Mouse (Mus musculus): ENCODE results near the gene Rnf180. TPM values are rescaled to one million over a fixed set of nuclear protein-coding genes. Genes with fewer than 3 reads are reported as not detected.

The Rnf180 gene
- total RNA-seq, 2 experiments from 2014 or later = 0.62 to 0.83 TPM

GRCm38 (mm10) chr13:105256757-105257433 is 37.7 kb downstream of the Rnf180 start:
- intact Hi-C loops (cut with DNase I) = no loop called here
- DNase-seq = no peak

- DNase-seq = no peak
- intact Hi-C loops (cut with DNase I) = no loop called here
Observed at GRCm38 (mm10) chr13:105250767-105251166, 43.8 kb downstream of the Rnf180 start.

- intact Hi-C loops (cut with DNase I) = no loop called here
- DNase-seq = no peak
Observed at GRCm38 (mm10) chr13:105250264-105250663, 44.4 kb downstream of the Rnf180 start.

GRCm38 (mm10) chr13:105249599-105249998 is 45.0 kb downstream of the Rnf180 start:
- no peak for DNase-seq
- intact Hi-C loops (cut with DNase I) = no loop called here

GRCm38 (mm10) chr13:105247691-105248090 is 46.9 kb downstream of the Rnf180 start:
- intact Hi-C loops (cut with DNase I) = no loop called here
- DNase-seq = no peak

GRCm38 (mm10) chr13:105240810-105241209 is 53.8 kb downstream of the Rnf180 start:
- no peak for DNase-seq
- intact Hi-C loops (cut with DNase I) = loop anchor here (5.0 kb wide), 1 partner anchor 294 kb away; no protein-coding TSS in a partner anchor

- intact Hi-C loops (cut with DNase I) = no loop called here
- no peak for DNase-seq
Observed at GRCm38 (mm10) chr13:105227126-105227525, 67.5 kb downstream of the Rnf180 start.

GRCm38 (mm10) chr13:105224048-105224447 is 70.6 kb downstream of the Rnf180 start:
- intact Hi-C loops (cut with DNase I) = loop anchor here (5.0 kb wide), 1 partner anchor 172 kb away; the partner anchor contains the start of gene Rgs7bp
- DNase-seq = no peak

- peak; percentile 19 to 31 for DNase-seq
- intact Hi-C loops (cut with DNase I) = loop anchor here (1.0 to 5.0 kb wide), 2 partner anchors 171 to 275 kb away; partner anchors contain the start of gene Rgs7bp
Observed at GRCm38 (mm10) chr13:105223147-105223546, 71.5 kb downstream of the Rnf180 start.

- DNase-seq = no peak
- intact Hi-C loops (cut with DNase I) = loop anchor here (5.0 kb wide), 1 partner anchor 170 kb away; the partner anchor contains the start of gene Rgs7bp
Observed at GRCm38 (mm10) chr13:105222016-105222725, 72.4 kb downstream of the Rnf180 start.

- no peak for DNase-seq
- intact Hi-C loops (cut with DNase I) = no loop called here
Observed at GRCm38 (mm10) chr13:105210746-105211145, 83.9 kb downstream of the Rnf180 start.

- intact Hi-C loops (cut with DNase I) = no loop called here
- no peak for DNase-seq
Observed at GRCm38 (mm10) chr13:105203851-105204250, 90.8 kb downstream of the Rnf180 start.

- DNase-seq = no peak
- intact Hi-C loops (cut with DNase I) = no loop called here
Observed at GRCm38 (mm10) chr13:105198658-105199057, 96.0 kb downstream of the Rnf180 start.

- no peak for DNase-seq
- intact Hi-C loops (cut with DNase I) = no loop called here
Observed at GRCm38 (mm10) chr13:105198028-105198427, 96.6 kb downstream of the Rnf180 start.

- intact Hi-C loops (cut with DNase I) = no loop called here
Observed at GRCm38 (mm10) chr13:105193583-105193982, 101.0 kb downstream of the Rnf180 start.

GRCm38 (mm10) chr13:105188730-105189129 is 105.9 kb downstream of the Rnf180 start:
- intact Hi-C loops (cut with DNase I) = no loop called here
- no peak for DNase-seq

More at GRCm38 (mm10) chr13:105193583-105193982, 101.0 kb downstream of the Rnf180 start:
- no peak for DNase-seq

GRCm38 (mm10) chr13:105180781-105181180 is 113.8 kb downstream of the Rnf180 start:
- intact Hi-C loops (cut with DNase I) = no loop called here
- no peak for DNase-seq

- intact Hi-C loops (cut with DNase I) = no loop called here
- DNase-seq = no peak
Observed at GRCm38 (mm10) chr13:105165441-105165840, 129.2 kb downstream of the Rnf180 start.

GRCm38 (mm10) chr13:105153955-105154354 is 140.7 kb downstream of the Rnf180 start:
- DNase-seq = peak in 1 of 2 experiments; percentile 19
- intact Hi-C loops (cut with DNase I) = no loop called here

GRCm38 (mm10) chr13:105150006-105150405 is 144.6 kb downstream of the Rnf180 start:
- DNase-seq = no peak
- intact Hi-C loops (cut with DNase I) = loop anchor here (2.0 kb wide), 1 partner anchor 201 kb away; no protein-coding TSS in a partner anchor

- intact Hi-C loops (cut with DNase I) = no loop called here
- no peak for DNase-seq
Observed at GRCm38 (mm10) chr13:105147795-105148418, 146.7 kb downstream of the Rnf180 start.
